Mouse (Mus musculus): Measurements from ENCODE around the gene Lilra5. TPM values are rescaled to one million over a fixed set of nuclear protein-coding genes. Genes with fewer than 3 reads are reported as not detected.
"Not testable (repeated sequence)": the region's sequence is repeated elsewhere in the genome, so short reads cannot be mapped to it uniquely, and the experiment has no call there.

The Lilra5 gene
- polyA plus RNA-seq (2015; fragmentation: Nextera tagmentation; extraction: Ambion mirVana): 0.22 and 0.38 TPM in 2 replicates

DNA sequence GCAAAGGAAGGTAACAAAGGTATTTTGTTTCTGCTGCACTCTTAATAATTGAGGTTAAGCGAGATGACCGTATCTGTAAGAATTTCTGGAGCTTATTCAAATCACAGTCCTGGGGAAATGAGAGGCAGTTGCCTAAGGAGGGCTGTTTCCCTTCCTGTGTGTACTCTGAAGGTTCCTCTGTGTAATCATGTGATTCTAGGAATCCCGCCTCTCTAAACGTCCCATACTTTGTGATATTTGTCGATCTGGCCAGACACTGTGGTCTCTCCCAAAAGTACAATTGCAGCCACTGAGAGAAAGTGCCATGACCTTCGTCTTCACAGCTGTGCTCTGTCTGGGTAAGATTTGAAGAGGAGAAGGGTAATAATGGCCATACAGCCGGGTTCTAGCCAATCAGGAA lies at the start of gene Lilra5:
TSS of gene Lilra5 (plus strand) at position 301 of the 400 bp plus-strand sequence.
- no peaks in the 10 kb centered on the region for H3K4me1 ChIP-seq (ENCODE audit: control insufficient read depth, insufficient read depth, low read length)
- no peak within 1 kb of the TSS for H3K27ac ChIP-seq (ENCODE audit: low read length)
- no peaks in the 10 kb centered on the region for H3K36me3 ChIP-seq (ENCODE audit: control insufficient read depth, insufficient read depth, low read length)
- H3K4me2 ChIP-seq (ENCODE audit: low read depth, low read length): no peak within 1 kb of the TSS
- 65% methylated on average over 7 of the region's 7 CpGs for WGBS
- H3K27me3 ChIP-seq (replicated peaks; ENCODE audit: control insufficient read depth, insufficient read depth, low read length): no peaks in the 10 kb centered on the region
- H3K9ac ChIP-seq (ENCODE audit: low read depth, low read length): no peak within 1 kb of the TSS
- no peak for ATAC-seq
- no peaks in the 10 kb centered on the region for H3K9me3 ChIP-seq (ENCODE audit: control insufficient read depth, low read length)
- H3K4me3 ChIP-seq (ENCODE audit: low read length): no peak within 1 kb of the TSS

DNA sequence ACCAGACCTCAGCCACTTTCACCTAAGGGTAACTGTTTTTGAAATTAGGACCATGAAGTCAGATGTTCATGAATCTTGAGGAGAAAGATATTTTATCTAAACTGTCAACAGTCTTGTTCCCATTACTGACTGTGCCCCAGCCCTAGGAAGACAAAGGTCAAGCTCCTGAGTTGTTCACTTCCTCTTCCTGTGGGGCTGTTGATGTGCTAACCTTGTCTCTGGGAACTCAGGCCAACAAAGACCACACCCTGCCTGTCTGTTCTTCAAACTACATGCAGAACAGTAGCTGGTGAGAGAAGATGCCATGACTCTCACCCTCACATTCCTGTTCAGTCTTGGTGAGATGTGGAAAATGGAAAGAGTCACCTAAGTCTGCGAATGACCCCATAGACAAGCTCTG lies 30.4 kb upstream of the Lilra5 start:
- Histone ChIP-seq H3K9ac (ENCODE audit: low read depth, low read length) (no peak overlapping the region), H3K9me3 (ENCODE audit: control insufficient read depth, low read length) (no peaks in the 10 kb centered on the region), H3K4me1 (ENCODE audit: control insufficient read depth, insufficient read depth, low read length) (no peaks in the 10 kb centered on the region), H3K27me3 (replicated peaks; ENCODE audit: control insufficient read depth, insufficient read depth, low read length) (no peaks in the 10 kb centered on the region), H3K36me3 (ENCODE audit: control insufficient read depth, insufficient read depth, low read length) (no peaks in the 10 kb centered on the region), H3K4me2 (ENCODE audit: low read depth, low read length) (no peak overlapping the region), H3K4me3 (ENCODE audit: low read length) (no peak overlapping the region), H3K27ac (ENCODE audit: low read length) (no peak overlapping the region)
- 82% methylated on average over 1 of the region's 1 CpGs for WGBS
- ATAC-seq: no peak

DNA sequence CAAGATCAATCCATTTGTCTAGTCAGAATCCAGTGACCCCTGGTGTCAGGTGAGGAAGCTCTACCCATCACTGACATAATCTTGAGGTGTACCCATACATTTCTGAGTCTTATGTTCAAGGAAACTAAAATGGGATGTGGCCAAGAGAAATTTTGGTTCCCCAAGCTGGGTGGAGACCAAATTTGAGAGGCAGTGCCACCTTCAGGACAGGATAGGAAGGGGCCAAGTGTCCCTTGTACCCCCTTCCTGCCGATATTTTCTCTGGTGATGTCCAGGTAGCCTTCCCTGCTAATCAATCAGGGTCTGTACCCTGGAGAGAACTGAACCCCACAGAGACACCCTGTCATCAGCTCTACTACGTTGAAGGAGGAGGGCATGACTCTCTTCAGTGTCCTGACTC lies 28.9 kb upstream of the Lilra5 start:
- WGBS: 32% methylated on average over 2 of the region's 2 CpGs
- no peaks in the 10 kb centered on the region for H3K9me3 ChIP-seq (ENCODE audit: control insufficient read depth, low read length)
- H3K4me3 ChIP-seq (ENCODE audit: low read length): no peak overlapping the region
- no peak for ATAC-seq
- H3K36me3 ChIP-seq (ENCODE audit: control insufficient read depth, insufficient read depth, low read length): no peaks in the 10 kb centered on the region
- no peaks in the 10 kb centered on the region for H3K27me3 ChIP-seq (replicated peaks; ENCODE audit: control insufficient read depth, insufficient read depth, low read length)
- no peaks in the 10 kb centered on the region for H3K4me1 ChIP-seq (ENCODE audit: control insufficient read depth, insufficient read depth, low read length)
- no peak overlapping the region for H3K9ac ChIP-seq (ENCODE audit: low read depth, low read length)
- H3K4me2 ChIP-seq (ENCODE audit: low read depth, low read length): no peak overlapping the region
- H3K27ac ChIP-seq (ENCODE audit: low read length): no peak overlapping the region

DNA sequence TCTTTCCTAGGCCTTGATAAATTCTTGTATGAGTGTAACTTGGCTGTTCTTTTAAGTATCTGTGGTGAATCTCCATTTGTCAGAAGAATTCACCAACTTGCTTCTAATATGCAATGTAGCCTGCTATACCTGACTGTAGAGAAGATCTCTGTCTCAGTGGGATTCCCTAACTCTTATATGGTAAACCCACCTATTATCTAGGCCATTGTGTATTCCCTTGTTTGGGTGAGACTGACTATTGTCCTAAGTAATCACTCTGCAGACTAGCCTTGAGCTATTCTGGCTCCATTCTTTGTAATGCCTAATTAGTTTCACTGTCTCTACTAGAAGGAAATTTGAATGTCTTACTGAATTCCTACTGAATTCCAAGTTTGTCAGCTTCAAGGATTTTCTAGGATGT lies 24.1 kb upstream of the Lilra5 start:
- not testable (repeated sequence) for H3K27me3 ChIP-seq (replicated peaks; ENCODE audit: control insufficient read depth, insufficient read depth, low read length); ATAC-seq; H3K4me3 ChIP-seq (ENCODE audit: low read length); H3K27ac ChIP-seq (ENCODE audit: low read length); H3K4me2 ChIP-seq (ENCODE audit: low read depth, low read length); H3K36me3 ChIP-seq (ENCODE audit: control insufficient read depth, insufficient read depth, low read length); H3K9me3 ChIP-seq (ENCODE audit: control insufficient read depth, low read length); H3K9ac ChIP-seq (ENCODE audit: low read depth, low read length); H3K4me1 ChIP-seq (ENCODE audit: control insufficient read depth, insufficient read depth, low read length)

DNA sequence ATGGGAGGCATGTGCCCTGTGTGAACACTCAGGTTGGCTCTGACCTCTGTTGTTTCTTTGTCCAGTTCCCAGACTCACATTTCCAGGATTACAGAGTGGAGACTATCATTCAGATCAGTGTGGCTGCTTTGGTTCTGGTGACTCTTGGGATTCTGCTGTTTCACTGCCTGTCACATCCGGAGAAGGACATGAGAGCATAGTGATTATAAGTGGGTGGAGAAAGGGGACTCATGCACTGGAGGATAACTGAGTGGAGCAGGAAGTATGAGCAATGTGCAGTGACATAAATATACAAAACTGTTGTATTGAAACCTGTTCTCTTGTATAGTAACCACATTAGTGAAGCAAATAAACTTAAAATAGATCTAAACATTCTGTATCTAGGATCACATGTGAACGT lies 22.2 kb upstream of the Lilra5 start:
- Histone ChIP-seq H3K27ac (ENCODE audit: low read length) (no peak overlapping the region), H3K4me1 (ENCODE audit: control insufficient read depth, insufficient read depth, low read length) (no peaks in the 10 kb centered on the region), H3K9ac (ENCODE audit: low read depth, low read length) (no peak overlapping the region), H3K9me3 (ENCODE audit: control insufficient read depth, low read length) (no peaks in the 10 kb centered on the region), H3K36me3 (ENCODE audit: control insufficient read depth, insufficient read depth, low read length) (no peaks in the 10 kb centered on the region), H3K27me3 (replicated peaks; ENCODE audit: control insufficient read depth, insufficient read depth, low read length) (no peaks in the 10 kb centered on the region), H3K4me3 (ENCODE audit: low read length) (no peak overlapping the region), H3K4me2 (ENCODE audit: low read depth, low read length) (no peak overlapping the region)
- 69% methylated on average over 2 of the region's 2 CpGs for WGBS
- no peak for ATAC-seq

DNA sequence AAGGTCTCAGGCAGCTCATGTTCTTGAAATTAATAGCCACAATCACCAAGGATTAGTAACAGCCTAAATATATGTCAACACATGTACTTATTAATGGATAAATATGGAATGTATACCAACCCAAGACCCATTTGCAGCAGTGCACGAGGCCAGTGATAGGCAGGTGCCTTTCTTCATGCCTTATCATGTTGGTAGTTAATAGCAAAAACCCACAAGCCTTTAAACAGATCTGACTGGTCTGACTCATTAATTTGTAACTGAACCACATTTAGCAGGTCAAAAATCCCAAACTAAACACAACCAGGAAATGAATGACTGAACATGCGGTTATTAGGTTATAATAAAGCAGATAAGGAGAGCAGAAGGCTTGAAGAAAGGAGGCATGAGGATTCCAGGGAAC lies 21.7 kb upstream of the Lilra5 start:
- WGBS: 47% methylated on average over 2 of the region's 2 CpGs
- no peaks in the 10 kb centered on the region for H3K36me3 ChIP-seq (ENCODE audit: control insufficient read depth, insufficient read depth, low read length)
- no peak overlapping the region for H3K9ac ChIP-seq (ENCODE audit: low read depth, low read length)
- H3K4me3 ChIP-seq (ENCODE audit: low read length): no peak overlapping the region
- H3K9me3 ChIP-seq (ENCODE audit: control insufficient read depth, low read length): no peaks in the 10 kb centered on the region
- no peak; the same call in 1 of the 2 replicates for ATAC-seq
- H3K4me2 ChIP-seq (ENCODE audit: low read depth, low read length): no peak overlapping the region
- no peaks in the 10 kb centered on the region for H3K27me3 ChIP-seq (replicated peaks; ENCODE audit: control insufficient read depth, insufficient read depth, low read length)
- H3K27ac ChIP-seq (ENCODE audit: low read length): no peak overlapping the region
- no peaks in the 10 kb centered on the region for H3K4me1 ChIP-seq (ENCODE audit: control insufficient read depth, insufficient read depth, low read length)

DNA sequence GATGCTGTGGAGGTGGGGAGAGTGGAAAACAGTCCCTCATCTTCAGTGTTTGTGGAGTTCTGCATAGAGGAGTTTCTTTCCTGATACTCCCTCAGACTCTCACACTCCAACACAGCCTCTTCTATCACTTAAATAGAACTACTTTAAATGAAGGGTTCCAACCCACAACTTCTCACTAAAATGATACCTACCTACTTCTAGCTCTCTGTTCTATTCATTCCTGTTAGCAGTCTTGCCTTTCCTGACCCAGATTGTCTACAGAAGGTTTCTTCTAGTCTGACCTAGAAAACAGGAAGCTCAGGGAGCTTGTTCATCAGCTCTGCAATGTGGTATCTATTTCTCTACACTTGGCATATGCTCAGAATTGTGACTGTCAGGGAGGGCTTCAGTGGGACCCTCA lies 2.0 kb upstream of the Lilra5 start:
- no peak overlapping the region for H3K27ac ChIP-seq (ENCODE audit: low read length)
- no peak overlapping the region for H3K9ac ChIP-seq (ENCODE audit: low read depth, low read length)
- H3K27me3 ChIP-seq (replicated peaks; ENCODE audit: control insufficient read depth, insufficient read depth, low read length): no peaks in the 10 kb centered on the region
- no peak overlapping the region for H3K4me2 ChIP-seq (ENCODE audit: low read depth, low read length)
- no peaks in the 10 kb centered on the region for H3K36me3 ChIP-seq (ENCODE audit: control insufficient read depth, insufficient read depth, low read length)
- no peak overlapping the region for H3K4me3 ChIP-seq (ENCODE audit: low read length)
- no peaks in the 10 kb centered on the region for H3K9me3 ChIP-seq (ENCODE audit: control insufficient read depth, low read length)
- ATAC-seq: no peak
- H3K4me1 ChIP-seq (ENCODE audit: control insufficient read depth, insufficient read depth, low read length): no peaks in the 10 kb centered on the region

DNA sequence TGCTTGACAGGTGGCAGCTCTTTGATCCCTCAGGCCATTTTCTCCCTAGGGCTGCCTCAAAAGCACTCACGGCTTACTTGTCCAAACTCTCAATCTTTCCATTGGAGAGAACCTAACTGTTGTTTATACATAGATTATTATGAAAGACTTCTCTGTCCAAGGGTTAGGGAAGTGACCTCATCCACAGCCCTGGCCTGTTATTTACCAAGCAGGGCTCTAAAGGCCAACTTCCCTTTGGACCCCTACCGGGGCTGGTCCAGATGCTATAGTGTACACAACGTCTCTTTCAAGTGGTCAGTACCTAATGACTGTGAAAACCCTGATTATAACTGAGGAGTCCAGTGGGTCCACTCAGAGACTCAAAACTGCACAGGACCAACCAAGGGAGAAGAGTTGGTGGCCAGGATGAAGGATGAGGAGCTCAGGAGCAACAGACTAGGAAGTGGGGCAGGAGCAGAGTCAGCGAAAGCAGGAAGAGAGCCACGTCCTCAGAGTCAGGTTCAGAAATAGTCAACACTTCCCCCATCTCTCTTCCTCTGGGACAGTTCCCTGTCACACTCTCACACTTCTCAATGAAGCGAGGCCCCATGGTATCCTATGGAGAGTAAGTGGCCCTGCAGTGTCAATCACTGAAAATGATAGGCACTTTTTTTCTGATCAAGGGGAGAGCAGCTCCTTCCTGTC lies 1.6 kb downstream of the Lilra5 start:
- Histone ChIP-seq H3K27ac (ENCODE audit: low read length) (no peak overlapping the region), H3K9me3 (ENCODE audit: control insufficient read depth, low read length) (no peaks in the 10 kb centered on the region), H3K4me3 (ENCODE audit: low read length) (no peak overlapping the region), H3K4me2 (ENCODE audit: low read depth, low read length) (no peak overlapping the region), H3K4me1 (ENCODE audit: control insufficient read depth, insufficient read depth, low read length) (no peaks in the 10 kb centered on the region), H3K9ac (ENCODE audit: low read depth, low read length) (no peak overlapping the region), H3K27me3 (replicated peaks; ENCODE audit: control insufficient read depth, insufficient read depth, low read length) (no peaks in the 10 kb centered on the region), H3K36me3 (ENCODE audit: control insufficient read depth, insufficient read depth, low read length) (no peaks in the 10 kb centered on the region)
- no peak for ATAC-seq
- 59% methylated on average over 6 of the region's 6 CpGs for WGBS

DNA sequence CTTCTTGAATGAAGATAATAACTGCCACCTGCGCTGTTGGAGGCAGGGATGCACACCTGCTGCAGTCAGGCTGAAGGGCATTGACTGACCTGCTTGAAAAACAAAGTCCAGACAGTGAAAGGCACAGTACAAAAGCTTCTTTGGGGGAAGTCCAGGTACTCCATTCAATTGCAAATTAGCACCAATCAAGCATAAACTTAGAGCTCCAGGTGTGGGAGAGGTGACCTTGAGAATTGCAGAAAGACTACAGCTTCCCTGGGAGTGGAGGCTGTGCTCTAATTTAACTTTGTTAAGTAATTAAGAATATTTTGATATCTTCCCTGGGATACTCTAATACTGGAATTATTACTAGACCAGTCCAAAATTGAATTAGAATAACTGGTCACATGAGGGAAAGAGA lies 13.7 kb downstream of the Lilra5 start:
- not testable (repeated sequence) for H3K4me2 ChIP-seq (ENCODE audit: low read depth, low read length); H3K27me3 ChIP-seq (replicated peaks; ENCODE audit: control insufficient read depth, insufficient read depth, low read length); ATAC-seq; H3K36me3 ChIP-seq (ENCODE audit: control insufficient read depth, insufficient read depth, low read length); H3K9me3 ChIP-seq (ENCODE audit: control insufficient read depth, low read length); H3K4me3 ChIP-seq (ENCODE audit: low read length); H3K4me1 ChIP-seq (ENCODE audit: control insufficient read depth, insufficient read depth, low read length); H3K27ac ChIP-seq (ENCODE audit: low read length); H3K9ac ChIP-seq (ENCODE audit: low read depth, low read length)
- WGBS: 77% methylated on average over 1 of the region's 1 CpGs

DNA sequence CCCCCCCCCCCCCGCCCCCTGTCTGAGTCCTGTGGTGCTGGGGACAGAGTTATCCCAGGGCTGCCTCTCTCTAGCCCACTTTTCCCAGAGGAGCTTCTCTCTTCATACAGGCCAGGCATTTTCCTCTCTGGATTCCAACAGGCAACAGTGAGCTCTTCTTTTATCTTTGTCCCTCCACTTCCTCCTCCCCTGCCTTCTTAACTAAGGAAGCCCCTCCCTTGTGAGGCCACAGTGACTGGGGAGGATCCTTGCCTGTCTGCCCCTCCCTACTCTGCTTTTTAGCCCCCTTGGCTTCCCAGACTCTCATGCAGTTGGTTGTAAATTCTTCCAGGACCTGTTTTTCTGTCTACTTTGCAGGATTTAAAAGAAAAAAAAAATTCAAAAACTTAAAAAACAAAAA lies 18.5 kb downstream of the Lilra5 start:
- H3K36me3 ChIP-seq (ENCODE audit: control insufficient read depth, insufficient read depth, low read length); ATAC-seq; H3K9me3 ChIP-seq (ENCODE audit: control insufficient read depth, low read length); H3K27ac ChIP-seq (ENCODE audit: low read length); H3K27me3 ChIP-seq (replicated peaks; ENCODE audit: control insufficient read depth, insufficient read depth, low read length); H3K4me3 ChIP-seq (ENCODE audit: low read length); H3K4me2 ChIP-seq (ENCODE audit: low read depth, low read length); H3K9ac ChIP-seq (ENCODE audit: low read depth, low read length); H3K4me1 ChIP-seq (ENCODE audit: control insufficient read depth, insufficient read depth, low read length): not testable (repeated sequence)
- WGBS: no CpG with 5 or more reads among the region's 1 CpGs
